Mouse (Mus musculus): ENCODE data around the gene Zdhhc19.

Zdhhc19 gene

DNA sequence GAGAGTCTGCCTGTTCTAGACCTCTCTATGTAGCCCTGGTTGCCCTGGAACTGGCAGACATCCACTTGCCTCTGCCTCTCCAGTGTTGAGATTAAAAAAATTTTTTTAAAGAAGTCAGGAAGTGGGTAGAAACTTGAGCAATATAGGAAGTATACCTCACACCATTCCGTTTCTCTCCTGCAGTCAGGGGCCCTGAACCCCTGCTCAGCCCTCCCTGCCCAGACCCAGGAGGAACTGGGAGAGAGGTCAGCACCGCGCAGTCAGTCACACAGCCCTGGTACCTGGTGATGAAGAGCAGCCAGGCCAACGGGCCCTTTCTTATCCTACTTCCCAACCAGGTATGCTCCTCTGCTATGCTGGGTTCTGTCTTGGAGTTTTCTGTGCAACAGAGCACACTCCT, 54.0 kb downstream of the Zdhhc19 start:
- CTCF ChIA-PET = no interaction called here

DNA sequence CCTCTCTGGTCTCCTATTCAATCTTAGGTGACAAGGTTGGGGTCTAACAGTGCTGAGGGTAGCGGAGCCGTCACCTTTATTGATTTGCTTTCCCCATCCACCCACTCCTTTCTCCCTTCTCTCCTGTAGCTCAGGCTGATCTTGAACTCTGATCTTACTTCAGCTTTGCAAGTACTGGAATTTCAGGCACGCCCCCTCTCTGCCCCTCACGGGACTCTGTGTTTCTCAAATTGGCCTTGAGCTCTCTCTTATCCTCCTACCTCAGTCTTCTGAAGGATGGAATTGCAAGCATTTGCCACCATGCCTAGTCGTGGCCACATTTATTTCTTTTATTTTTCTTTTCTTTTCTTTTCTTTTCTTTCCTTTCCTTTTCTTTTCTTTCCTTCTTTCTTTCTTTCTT, 54.4 kb downstream of the Zdhhc19 start:
- CTCF ChIA-PET = no interaction called here

DNA sequence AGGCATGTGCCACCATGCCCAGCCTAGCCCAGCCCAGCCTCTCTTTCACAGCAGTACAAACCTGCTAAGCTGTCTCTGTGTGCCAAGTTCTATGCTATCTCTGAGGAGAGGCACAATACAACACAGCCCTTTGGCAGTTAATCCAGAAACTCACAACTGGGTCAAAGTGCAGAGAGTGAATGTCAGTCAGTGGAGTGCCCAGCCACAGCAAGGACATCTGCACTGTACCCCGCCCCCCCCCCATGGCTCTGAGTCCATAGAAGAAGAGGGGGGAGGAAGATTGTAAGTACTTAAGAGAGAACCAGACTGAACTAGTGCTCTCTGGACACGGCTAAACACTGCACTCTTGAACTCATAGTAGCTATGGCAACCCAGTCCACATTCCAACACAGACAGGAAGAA, 55.3 kb downstream of the Zdhhc19 start:
- CTCF ChIA-PET = no interaction called here

DNA sequence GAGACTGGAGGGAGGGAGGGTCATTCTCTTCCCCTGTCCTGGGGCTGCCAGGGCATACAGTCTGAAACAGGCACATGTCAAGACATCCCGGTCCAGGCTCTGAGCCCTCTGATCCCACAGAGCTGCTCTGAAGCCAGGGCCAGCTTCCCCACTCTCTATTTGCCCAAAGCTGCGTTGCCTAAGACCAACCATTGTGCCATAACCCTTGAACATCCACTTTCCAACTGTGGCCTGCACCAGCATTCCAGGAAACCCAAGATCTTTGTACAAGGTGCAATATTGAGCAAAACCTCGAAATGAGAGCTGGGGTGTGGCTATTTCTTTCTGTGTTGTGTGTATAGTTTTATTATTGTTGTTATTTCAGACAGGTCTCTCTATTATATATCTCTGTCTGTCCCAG, 59.5 kb downstream of the Zdhhc19 start:
- CTCF ChIA-PET = no interaction called here

DNA sequence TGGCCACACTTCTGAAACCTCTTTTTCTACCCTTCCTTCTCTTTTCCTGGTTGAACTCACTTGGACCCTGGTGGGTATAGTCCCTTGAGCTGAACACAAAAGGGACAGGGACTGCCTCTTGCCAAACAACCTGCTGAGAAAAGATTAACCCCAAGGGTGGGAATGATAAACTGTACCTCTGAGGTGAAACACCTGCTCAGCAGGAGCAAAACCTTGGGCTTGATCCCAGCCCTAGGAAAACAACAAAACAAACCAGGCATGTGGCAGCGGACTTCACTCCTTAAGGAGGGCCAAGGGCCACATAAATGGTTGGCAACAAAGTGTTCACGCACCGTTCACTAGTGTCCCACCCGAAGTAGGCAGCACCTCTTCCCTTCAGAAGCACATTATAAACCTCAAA, 63.4 kb downstream of the Zdhhc19 start:
- CTCF ChIA-PET = no interaction called here

DNA sequence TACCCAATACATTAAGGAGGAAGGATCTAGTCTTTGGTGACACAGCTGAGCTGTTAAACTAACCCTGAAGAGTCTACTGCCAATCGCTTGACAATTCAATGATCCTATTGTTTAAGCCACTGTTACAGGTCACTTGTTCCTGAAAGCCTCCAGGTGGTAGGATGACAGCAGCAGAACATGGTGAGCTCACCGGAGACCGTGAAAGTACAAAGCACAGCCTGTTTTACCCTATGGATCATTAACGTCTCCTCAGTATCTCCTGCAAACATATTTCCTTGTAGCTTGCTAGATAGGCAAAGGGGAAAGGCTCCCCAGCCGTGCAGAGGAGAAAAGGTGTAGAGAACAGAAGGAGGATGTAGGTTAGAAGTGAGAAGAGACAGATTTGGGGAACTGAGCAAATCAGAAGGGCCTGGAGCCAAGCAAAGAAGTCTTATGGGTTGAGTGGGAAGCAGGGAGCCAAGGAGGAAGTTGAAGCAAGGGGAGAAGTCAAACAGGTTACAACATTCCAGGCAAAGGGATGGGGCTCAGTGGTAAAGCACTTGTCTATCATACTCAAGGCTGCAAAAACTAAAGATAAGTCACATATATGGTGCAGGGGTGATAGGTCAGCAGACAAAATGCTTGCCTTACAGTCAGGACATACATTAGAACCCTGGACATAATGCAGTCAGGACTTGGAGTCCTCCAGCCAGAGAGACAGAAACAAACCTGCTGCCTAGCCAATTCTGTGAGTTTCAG, 67.2 kb downstream of the Zdhhc19 start:
- CTCF ChIA-PET = no interaction called here

DNA sequence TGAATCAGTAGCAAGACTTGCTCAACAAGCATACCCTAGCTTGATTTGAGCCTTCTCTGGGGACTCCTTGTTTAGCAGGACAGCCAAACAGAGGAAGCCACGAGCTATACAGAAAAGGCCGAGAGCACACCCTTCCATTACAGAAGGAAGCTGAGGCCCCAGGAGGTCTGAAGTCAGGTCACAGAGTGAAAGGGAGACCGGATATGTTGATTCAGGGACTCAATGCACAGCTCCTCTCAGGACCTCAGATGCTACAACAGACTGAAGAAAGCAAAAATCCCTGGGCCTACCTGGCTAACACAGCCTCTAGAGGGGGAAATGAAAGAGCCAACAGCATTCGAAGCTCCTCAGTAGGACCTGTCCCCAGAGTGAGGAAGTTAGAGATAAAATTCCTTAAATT, 71.2 kb downstream of the Zdhhc19 start:
- CTCF ChIA-PET = no interaction called here

DNA sequence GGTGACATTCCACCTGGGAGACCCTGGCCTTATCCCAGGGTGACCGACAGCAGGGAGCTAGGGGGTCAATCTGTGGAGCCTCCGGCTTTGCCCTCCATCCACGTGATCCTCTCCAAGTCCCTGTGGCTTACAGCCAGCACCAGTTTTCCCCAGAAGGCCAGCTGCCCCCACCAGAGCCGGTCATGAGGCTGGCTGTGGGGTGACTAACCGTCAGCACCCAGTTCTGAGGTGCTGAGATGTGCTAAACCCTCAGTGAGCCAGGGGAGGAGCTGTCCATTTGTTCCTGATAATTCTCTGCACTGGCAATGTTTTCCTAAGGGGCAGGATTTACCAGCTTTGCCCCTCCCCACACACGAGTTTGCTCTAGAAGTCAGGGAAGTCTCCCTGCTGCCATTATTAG, 72.3 kb downstream of the Zdhhc19 start:
- CTCF ChIA-PET = interaction anchor here (0.7 kb wide), 1 partner anchor 297 kb away, joined by 3 read pairs; no protein-coding TSS in a partner anchor

DNA sequence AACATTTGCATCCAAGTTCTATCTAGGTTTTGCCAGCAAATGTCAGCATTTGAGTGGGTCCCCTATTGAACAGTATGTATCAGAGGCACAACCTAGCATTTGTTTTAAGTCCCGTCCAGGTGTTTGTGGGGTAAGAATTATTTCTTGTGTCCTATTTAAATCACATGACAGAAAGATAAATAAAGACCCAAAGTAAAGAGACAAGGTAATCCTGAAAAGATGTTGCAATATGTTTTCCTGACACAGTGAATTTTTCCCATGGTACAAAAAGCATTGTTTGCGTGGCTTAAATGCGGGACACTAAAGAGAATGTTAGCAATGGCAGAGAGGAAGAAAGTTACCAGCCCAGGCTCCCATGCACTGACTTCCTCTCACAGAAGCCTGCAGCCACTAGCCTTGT, 74.0 kb downstream of the Zdhhc19 start:
- CTCF ChIA-PET = no interaction called here

DNA sequence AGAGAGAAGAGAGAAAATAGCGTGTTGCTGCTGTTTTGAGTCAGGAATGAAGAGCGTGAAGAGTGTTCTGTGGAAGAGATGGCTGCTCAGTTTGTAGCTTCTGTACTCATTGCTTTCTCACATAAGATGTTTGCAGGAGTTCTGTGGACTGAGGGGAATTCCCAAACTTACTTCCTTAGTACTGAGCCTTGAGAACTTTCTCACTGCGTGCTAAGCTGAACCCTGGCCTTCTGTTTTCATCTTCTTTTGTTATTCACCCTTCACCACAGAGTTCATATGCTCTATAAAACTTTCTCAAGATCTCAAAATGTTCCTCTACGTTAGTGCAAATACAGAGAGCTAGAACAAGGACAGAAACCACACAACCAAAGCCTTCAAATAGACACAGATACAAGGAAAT, 76.5 kb downstream of the Zdhhc19 start:
- CTCF ChIA-PET = no interaction called here

DNA sequence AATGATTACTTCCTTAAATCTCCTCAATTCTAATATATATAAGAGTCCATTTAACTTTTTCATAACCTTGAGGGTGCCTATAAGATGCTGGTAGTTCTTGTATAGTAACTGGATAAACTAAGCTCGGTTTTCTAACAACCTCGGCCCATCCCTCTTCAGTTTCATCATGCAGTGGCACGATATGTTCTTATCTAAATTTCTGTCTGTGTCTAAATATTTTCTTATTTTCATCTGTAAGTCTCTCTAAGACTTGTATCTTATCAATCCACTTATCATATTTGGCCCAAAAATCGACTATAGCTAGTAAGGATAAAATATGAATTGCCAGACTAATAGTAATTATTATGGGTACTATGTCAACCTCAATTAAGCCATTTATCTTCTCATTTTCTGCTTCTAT, 90.4 kb downstream of the Zdhhc19 start:
- CTCF ChIA-PET = no interaction called here

DNA sequence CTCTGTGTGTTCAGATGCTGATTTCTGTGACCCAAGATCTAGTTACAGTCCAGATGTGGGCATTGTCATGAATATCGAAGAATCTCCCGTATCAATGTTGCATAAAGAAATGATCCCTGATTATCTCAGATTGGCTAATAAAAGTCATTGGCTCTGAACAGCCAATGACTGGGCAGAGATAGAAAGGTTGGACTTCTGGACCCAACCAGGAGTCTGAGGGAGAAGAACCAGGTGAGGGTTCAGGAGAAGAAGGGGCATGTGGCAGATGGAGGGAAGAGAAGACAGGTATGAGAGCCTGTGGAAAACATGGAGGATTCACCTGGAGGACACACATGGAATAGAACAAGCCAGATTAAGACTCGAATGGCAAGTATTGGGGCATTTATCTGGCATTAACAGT, 92.5 kb downstream of the Zdhhc19 start:
- CTCF ChIA-PET = interaction anchor here (0.7 kb wide), 1 partner anchor 95 kb away, joined by 3 read pairs; no protein-coding TSS in a partner anchor

DNA sequence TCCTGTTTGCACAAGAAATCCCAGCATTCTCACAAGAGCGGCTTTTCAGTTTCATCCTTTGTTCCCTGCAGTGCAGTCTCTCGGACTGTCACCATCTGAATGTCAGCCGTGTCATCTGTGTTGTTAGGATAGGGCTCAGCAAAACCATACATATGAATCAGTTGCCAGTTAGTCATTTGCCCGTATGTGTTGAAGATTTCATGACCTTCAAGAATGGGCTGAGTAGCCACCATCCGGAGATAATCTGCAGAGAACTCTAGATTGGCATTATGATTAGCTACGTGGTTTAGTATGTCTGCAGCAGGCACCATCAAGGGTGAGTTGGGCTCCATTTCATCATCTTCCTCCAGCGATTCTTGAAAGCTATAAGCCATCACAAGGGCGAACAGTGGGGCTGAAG, 95.5 kb downstream of the Zdhhc19 start:
- CTCF ChIA-PET = interaction anchor here (0.6 kb wide), 1 partner anchor 45 kb away, joined by 3 read pairs; no protein-coding TSS in a partner anchor

DNA sequence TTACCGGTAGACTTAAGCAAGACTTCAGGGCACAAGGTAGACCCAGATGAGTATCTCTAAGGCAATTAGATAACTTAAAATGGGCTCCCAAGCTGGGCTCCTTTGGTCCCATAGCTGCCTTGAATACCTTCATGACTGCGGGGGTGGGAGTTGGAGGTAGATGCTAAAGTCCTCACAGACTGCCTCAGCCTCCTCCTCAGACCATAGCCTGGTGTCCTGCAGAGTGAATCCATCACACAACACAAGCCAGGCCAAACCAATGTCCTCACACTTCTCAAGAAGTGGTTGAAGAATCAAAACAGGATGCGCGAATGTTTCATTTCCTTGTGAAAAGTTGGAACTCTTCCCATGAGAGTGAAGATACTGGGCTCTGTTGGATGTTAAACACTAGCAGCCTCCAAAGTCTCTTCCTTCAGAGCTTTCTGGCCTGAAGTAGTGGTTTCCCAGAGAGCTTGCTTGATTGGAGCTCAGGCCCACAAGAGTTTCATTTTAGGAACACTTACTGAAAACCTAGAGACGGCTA, 97.3 kb downstream of the Zdhhc19 start:
- CTCF ChIA-PET = no interaction called here

DNA sequence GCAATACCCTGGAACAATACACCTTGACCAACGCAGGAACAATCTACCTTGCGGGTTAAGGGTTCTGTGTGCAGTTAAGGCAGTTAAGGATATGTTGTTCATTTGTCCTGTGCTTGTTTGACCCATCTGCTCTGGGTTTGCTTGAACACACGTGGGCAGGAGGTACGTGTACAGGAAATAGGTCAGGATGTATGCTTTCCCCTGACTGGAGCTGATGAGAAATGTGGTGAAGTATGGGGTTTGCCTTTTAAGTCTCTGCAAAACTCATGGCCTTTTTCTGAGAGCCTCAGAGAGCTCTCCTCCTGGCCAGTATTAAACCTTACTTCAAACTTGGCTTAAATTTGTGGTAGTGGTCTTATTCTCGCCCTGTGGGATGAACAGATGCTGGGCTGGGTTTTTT, 97.9 kb downstream of the Zdhhc19 start:
- CTCF ChIA-PET = no interaction called here

DNA sequence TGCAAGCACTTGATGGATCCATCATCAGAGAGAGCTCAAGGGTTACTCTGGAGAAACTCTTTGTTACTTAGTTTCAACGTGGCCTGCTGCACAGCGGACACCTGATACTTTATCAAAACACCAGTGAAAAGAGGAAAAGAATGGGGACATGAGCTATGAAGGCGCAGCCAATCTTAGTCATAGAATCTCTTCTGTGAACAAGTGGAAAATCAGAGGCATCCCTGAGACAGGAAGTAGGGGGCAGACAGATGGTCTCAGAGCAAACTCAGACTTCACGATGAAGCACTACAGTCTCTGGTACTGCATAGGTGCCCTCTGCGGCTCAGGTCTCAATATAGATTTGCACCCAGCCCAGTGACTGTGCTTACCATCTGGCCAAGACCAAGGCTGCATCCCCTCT, 98.6 kb downstream of the Zdhhc19 start:
- CTCF ChIA-PET = no interaction called here

DNA sequence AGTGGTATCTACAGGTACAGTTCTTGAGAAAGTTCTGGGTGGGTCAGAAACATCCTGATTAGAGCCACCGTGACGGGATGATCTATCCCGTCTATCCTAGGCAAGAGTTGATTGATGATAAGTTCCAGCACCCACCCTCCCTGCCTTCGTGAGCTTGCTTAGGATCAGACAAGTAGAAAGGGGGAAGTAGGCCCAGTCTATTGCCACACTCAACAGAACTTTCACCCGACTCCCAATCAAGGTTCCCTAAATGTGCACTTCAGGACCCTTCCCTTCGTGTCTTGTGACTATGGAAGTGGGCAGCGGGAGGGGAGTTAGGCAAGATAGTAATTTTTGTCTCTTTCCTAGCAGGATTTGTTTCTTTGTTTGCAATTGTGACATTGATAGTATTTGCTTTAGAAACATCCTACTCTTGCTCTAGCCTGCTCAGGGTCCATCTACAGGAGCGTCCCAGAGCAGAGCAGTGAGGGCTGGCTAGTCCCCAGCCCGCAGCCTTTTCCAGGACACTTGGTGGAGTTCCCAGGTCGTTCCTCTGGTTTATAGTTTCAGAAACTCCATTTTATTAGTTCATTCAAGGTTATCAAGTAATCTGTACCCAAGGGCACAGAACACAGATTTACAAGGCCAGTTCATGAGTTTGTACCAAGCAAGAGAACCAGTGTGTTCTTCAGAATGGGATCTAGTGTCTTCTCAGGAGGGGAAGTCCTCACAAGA, 99.2 kb downstream of the Zdhhc19 start:
- CTCF ChIA-PET = no interaction called here

DNA sequence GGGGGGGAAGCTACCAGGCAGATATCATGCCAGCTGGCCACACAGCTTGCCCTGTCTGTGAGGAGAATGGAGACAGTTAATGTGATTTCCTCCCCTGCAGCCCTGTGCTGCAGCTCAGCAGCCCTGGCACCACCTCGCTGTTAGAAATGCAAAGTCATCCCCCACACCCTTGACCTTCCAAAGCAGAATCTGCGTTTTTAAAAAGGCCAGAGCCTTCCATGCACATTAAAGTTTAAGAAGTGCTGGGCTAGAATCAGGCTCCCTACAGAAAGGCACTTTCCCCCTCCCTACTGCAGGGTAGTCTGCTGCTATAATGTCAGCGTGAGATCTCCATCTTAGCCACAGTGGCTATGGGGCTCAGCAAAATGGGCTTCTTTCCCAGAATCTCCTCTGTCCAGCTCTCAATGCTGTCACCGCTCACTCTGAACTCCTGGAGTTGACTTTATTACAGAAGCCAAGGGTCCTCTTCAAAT, 101.9 kb downstream of the Zdhhc19 start:
- CTCF ChIA-PET = interaction anchor here (0.7 kb wide), 1 partner anchor 820 kb away, joined by 7 read pairs; no protein-coding TSS in a partner anchor

DNA sequence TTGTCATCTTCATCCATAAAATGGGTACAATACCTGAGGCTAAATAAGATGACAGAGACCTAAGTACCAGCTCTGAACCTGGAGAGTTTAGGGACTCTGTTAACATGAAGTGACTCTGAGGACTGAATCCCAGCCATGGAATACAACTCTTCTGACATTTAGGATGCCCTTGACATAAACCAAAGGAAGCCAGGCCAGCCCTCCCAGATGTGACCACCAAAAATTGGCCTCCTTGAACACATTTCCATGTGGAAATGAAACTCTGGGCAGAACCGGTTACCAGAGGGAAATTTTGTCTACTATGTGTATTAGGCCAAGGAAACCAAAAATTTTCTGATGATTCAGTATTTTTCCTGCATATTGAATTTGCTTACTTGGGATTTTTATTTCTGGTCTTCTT, 103.1 kb downstream of the Zdhhc19 start:
- CTCF ChIA-PET = no interaction called here

DNA sequence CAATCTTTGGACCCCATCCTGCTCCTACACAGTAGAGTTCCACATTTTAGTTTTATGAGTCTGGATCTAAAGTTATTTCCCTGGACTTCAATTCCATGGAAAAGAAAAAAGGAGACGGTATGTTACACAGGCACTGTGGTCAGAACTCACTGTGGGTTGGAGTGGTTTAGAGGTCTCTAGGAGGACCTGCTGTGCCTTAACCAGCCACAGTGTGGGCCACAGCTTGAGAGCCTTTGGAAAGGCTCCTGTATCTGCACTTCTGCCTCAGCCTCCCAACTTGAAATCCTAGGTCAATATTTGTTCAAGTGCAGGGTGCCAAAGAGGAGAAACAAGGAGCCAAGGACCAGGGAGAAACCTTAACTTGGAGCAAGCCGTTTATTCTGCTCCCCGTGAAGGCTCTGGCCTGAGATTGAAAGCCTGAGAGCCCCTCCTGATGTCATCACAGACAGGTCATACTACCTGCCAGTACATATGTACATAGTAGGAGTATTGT, 106.2 kb downstream of the Zdhhc19 start:
- CTCF ChIA-PET = no interaction called here

DNA sequence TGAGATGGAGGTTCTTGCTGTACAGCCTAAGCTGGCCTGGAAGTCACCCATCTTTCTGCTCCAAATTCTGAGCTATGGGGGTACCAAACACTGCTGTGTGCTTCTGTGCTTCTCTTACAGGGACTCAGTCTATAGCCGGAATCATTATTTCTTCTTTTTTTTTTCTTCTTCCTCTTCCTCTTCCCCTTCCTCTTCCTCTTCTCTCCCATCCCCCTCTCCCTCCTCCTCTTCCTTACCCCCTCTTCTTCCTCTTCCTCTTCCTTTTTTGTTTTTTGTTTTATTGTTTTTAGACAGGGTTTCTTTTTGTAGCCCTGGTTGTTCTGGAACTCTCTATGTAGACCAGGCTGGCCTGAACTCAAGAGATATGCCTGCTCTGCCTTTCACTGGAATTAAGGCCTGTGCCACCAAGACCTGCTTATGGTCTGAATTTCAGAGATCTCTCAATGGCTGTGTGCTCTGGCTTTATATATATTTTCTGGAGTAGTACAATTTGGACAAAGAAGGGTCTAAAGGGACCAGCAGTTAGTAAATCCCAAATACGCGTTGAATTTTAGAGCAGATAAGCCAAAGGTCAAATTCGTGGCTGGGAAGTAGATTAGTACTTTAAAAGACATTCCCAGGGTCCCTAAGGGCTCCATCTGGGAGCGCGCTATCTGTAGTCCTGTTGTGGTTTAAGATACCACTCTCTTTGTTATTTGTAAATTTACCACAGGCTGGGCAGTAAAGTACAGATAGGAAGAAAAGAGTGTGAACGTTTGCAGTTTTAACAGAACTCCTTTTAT, 111.7 kb downstream of the Zdhhc19 start:
- CTCF ChIA-PET = interaction anchor here (0.6 kb wide), 1 partner anchor 504 kb away, joined by 9 read pairs; no protein-coding TSS in a partner anchor

DNA sequence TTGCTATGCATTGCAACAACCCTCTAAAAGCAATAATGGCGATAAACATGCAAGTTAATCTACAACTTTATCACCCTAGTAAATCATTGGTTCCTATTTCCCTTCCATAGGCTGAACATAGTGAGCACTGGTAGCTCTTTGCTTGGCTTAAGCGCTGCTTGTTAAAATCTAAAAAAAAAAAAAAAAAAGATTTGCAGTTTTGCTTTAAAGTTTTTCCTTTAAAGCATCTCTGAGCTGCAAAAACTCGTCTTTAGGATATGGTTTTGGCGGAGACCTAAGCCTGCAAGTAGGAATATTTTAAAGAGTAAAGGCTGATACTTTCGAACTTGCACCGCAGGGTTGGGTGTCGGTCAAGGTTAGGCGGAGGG, 112.3 kb downstream of the Zdhhc19 start:
- CTCF ChIA-PET = interaction anchor here (0.6 to 0.7 kb wide), 2 partner anchors 26 to 504 kb away, joined by 5 to 9 read pairs; no protein-coding TSS in a partner anchor
